Mouse (Mus musculus) hindbrain, postnatal 0 days (tissue): ENCODE measurements at regions not wholly inside any gene's neighbourhood (a gene's known extent, or its start where the extent isn't known, plus 50 kb on each side); places are given as distances from the start of the nearest gene placed in this dataset.

ENCODE experiments used
- ATAC-seq: fragments of 200-750 bp; cut with Nextera tagmentation; 2 replicates; pipeline ENCODE4 v1.8.0; 2017; ENCODE audit warnings: mild to moderate bottlenecking, moderate TSS enrichment, moderate library complexity
- DNase-seq: peaks from one replicate; pipeline ENCODE4 v3.0.0-alpha.2; 2015; ENCODE audit warnings: low spot score
- H3K27ac ChIP-seq: fragments of 300-500 bp; sonication (generic); 2 replicates; pipeline ENCODE4 v1.5.1; 2014; ENCODE audit warnings: mild to moderate bottlenecking
- H3K27me3 ChIP-seq: fragments of 300-500 bp; sonication (generic); 2 replicates; pipeline ENCODE4 v1.6.1; 2014; ENCODE audit warnings: low read length, mixed read lengths; ENCODE audit not compliant: insufficient read depth
- H3K36me3 ChIP-seq: fragments of 300-500 bp; sonication (generic); 2 replicates; pipeline ENCODE4 v1.6.1; 2014; ENCODE audit warnings: low read length, mixed read lengths; ENCODE audit not compliant: insufficient read depth
- H3K4me1 ChIP-seq: fragments of 300-500 bp; sonication (generic); 2 replicates; pipeline ENCODE4 v1.6.1; 2014; ENCODE audit warnings: antibody characterized with exemption, low read length, mixed read lengths; ENCODE audit not compliant: insufficient read depth
- H3K4me2 ChIP-seq: fragments of 300-500 bp; sonication (generic); 2 replicates; pipeline ENCODE4 v1.6.1; 2014; ENCODE audit warnings: low read depth, mild to moderate bottlenecking, low read length, moderate library complexity, mixed read lengths
- H3K4me3 ChIP-seq: fragments of 300-500 bp; sonication (generic); 2 replicates; pipeline ENCODE4 v1.5.1; 2014; ENCODE audit warnings: low read length
- H3K9ac ChIP-seq: fragments of 300-500 bp; sonication (generic); replicated peaks from 2 replicates; pipeline ENCODE4 v1.6.1; 2014; ENCODE audit warnings: mild to moderate bottlenecking, low read length, moderate library complexity, mixed read lengths
- H3K9me3 ChIP-seq: fragments of 300-500 bp; sonication (generic); 2 replicates; pipeline ENCODE4 v1.6.1; 2016; ENCODE audit warnings: low read length, mixed read lengths
- CTCF ChIP-seq: IDR thresholded peaks from 2 replicates; pipeline ENCODE4 v1.5.1; 2016; ENCODE audit warnings: antibody characterized with exemption, control low read depth, low read depth
- WGBS: fragments of 180-500 bp; shearing (Covaris S2); extraction: QIAGEN DNeasy Blood & Tissue Kit; methylation state at CpG from one replicate; pipeline ENCODE4 v1.1.7; 2014; 5-methylcytosine and 5-hydroxymethylcytosine counted together

GRCm38 (mm10) chr5:83890619-83891185 is 526.5 kb downstream of the Epha5 start:
- TF ChIP-seq CTCF = no peak
- WGBS = 61% methylated on average over 2 of the region's 2 CpGs
- H3K36me3 ChIP-seq = no peaks in the 10 kb centered on the region
- no peak overlapping the region for H3K4me3 ChIP-seq
- no peaks in the 10 kb centered on the region for H3K9me3 ChIP-seq
- H3K4me1 ChIP-seq = no peaks in the 10 kb centered on the region
- no peak overlapping the region for H3K4me2 ChIP-seq
- H3K9ac ChIP-seq = no peak overlapping the region
- H3K27me3 ChIP-seq = no peaks in the 10 kb centered on the region
- H3K27ac ChIP-seq = no peak overlapping the region
- ATAC-seq (no peak), DNase-seq (no peak)

- Histone ChIP-seq H3K36me3 (no peaks in the 10 kb centered on the region), H3K9me3 (no peaks in the 10 kb centered on the region), H3K4me2 (no peak overlapping the region), H3K4me1 (no peaks in the 10 kb centered on the region), H3K9ac (no peak overlapping the region), H3K27me3 (no peaks in the 10 kb centered on the region), H3K4me3 (no peak overlapping the region), H3K27ac (no peak overlapping the region)
- no peak for DNase-seq
- no peak for TF ChIP-seq CTCF
- no peak for ATAC-seq
- 44% methylated on average over 1 of the region's 1 CpGs for WGBS
Measured at GRCm38 (mm10) chr5:83872052-83872451, 517.1 kb upstream of the Tecrl start.

- Histone ChIP-seq H3K4me2 (no peak overlapping the region), H3K27me3 (no peaks in the 10 kb centered on the region), H3K36me3 (no peaks in the 10 kb centered on the region), H3K4me1 (no peaks in the 10 kb centered on the region), H3K9ac (no peak overlapping the region), H3K27ac (no peak overlapping the region), H3K4me3 (no peak overlapping the region), H3K9me3 (no peaks in the 10 kb centered on the region)
- WGBS = 70% methylated on average over 4 of the region's 4 CpGs
- no peak for TF ChIP-seq CTCF
- no peak for ATAC-seq
- peak; percentile 4 for DNase-seq
Measured at GRCm38 (mm10) chr5:83868359-83868758, 513.4 kb upstream of the Tecrl start.

GRCm38 (mm10) chr5:83861674-83862073 is 506.7 kb upstream of the Tecrl start:
- Histone ChIP-seq H3K9ac (no peak overlapping the region), H3K9me3 (no peaks in the 10 kb centered on the region), H3K4me3 (no peak overlapping the region), H3K4me2 (no peak overlapping the region), H3K27ac (no peak overlapping the region), H3K27me3 (no peaks in the 10 kb centered on the region), H3K4me1 (no peaks in the 10 kb centered on the region), H3K36me3 (no peaks in the 10 kb centered on the region)
- no peak for TF ChIP-seq CTCF
- ATAC-seq (no peak), DNase-seq (no peak)

- Histone ChIP-seq H3K4me1 (no peaks in the 10 kb centered on the region), H3K4me3 (no peak overlapping the region), H3K9ac (no peak overlapping the region), H3K9me3 (no peaks in the 10 kb centered on the region), H3K27me3 (no peaks in the 10 kb centered on the region), H3K27ac (no peak overlapping the region), H3K36me3 (no peaks in the 10 kb centered on the region), H3K4me2 (no peak overlapping the region)
- peak; percentile 36 for DNase-seq
- TF ChIP-seq CTCF = no peak
- peak; percentile 75 for ATAC-seq
- WGBS = 77% methylated on average over 4 of the region's 4 CpGs
Measured at GRCm38 (mm10) chr5:83852022-83852421, 497.0 kb upstream of the Tecrl start.

GRCm38 (mm10) chr5:83826561-83826960 is 471.6 kb upstream of the Tecrl start:
- no peak for ATAC-seq
- no peak overlapping the region for H3K9ac ChIP-seq
- no peak for DNase-seq
- no peak overlapping the region for H3K4me3 ChIP-seq
- no peak overlapping the region for H3K4me2 ChIP-seq
- no peaks in the 10 kb centered on the region for H3K4me1 ChIP-seq
- 82% methylated on average over 2 of the region's 2 CpGs for WGBS
- H3K27ac ChIP-seq = no peak overlapping the region
- TF ChIP-seq CTCF = no peak
- H3K36me3 ChIP-seq = no peaks in the 10 kb centered on the region
- no peaks in the 10 kb centered on the region for H3K9me3 ChIP-seq
- H3K27me3 ChIP-seq = no peaks in the 10 kb centered on the region

- H3K36me3 ChIP-seq = no peaks in the 10 kb centered on the region
- no peak for DNase-seq
- no peak overlapping the region for H3K9ac ChIP-seq
- H3K4me2 ChIP-seq = no peak overlapping the region
- H3K4me3 ChIP-seq = no peak overlapping the region
- 75% methylated on average over 2 of the region's 2 CpGs for WGBS
- H3K4me1 ChIP-seq = no peaks in the 10 kb centered on the region
- TF ChIP-seq CTCF = no peak
- no peak overlapping the region for H3K27ac ChIP-seq
- H3K27me3 ChIP-seq = no peaks in the 10 kb centered on the region
- no peak for ATAC-seq
- H3K9me3 ChIP-seq = no peaks in the 10 kb centered on the region
Measured at GRCm38 (mm10) chr5:83824838-83825466, 470.0 kb upstream of the Tecrl start.
